Mouse (Mus musculus): ENCODE data around the gene Oosp2. TPM values are rescaled to one million over a fixed set of nuclear protein-coding genes. Genes with fewer than 3 reads are reported as not detected.

Gene Oosp2
- not detected for polyA plus RNA-seq (2014; fragmentation: Illumina TruSeq; extraction: RNeasy Lipid Tissue Mini Kit (QIAGEN cat#74804); ENCODE audit: low read depth, low replicate concordance)

DNA sequence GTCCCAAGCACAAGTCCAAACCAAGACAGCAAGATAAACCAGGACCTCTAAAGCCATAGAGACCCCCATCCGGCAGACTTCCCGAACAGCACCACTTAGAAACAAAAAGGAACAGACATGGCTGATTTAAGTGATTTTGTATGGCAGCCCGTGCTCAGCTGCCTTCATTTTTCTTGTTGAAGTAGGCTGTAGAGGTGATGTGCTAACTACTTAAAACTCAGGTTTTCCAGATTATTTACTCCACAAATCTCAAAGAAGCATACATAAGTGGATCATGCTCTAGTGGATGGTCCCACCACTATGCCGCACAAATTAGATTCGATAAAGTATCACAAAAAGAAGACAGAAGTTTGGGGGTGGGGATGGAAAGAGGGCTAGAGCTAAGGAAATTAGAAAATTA is at the start of gene Oosp2:
Gene Oosp2 (minus strand): TSS at position 101 of the 400 bp plus-strand sequence.

DNA sequence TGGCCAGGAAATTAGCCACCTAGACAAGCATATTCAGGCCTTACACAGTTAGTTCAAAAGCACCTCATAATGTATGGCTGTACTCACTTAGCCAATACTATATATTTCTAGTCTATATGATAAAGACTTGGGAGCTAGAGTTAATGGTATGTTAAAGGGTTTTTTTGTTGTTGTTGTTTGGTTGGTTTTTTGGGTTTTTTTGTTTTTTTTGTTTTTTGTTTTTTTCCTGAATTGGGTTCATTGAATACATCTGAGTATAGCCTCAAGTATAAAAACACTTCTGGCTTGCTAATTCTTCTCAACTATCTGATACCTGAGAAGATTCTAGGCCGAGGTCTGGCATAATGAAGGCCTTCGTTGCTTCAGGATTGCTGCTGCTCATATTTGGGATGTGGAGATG is 36.4 kb upstream of the Oosp2 start, which contains the start of gene Oosp3:
Gene Oosp3 (plus strand): TSS at position 301 of the 400 bp plus-strand sequence.

DNA sequence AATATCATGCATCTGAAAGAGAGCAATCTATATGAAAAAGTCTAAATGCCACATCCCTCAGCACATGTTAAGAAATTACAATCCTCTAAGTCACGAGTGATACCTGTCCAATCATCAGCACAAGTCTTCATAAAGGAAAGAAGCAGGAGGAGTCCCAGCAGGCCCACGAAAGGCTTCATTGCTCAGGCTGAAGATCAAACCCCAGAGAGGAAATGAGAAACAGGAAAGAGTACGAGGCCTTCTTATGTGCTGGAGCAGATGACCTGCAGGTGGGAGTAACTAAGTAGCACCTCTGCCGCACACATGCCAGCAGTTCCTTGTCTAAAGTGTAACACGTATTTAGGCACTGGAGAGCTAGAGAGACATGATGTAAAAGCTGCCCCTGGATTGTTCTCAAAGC is 30.5 kb upstream of the Oosp2 start, which contains the start of gene Oosp1:
Gene Oosp1 (minus strand): TSS at position 312 of the 400 bp plus-strand sequence.

DNA sequence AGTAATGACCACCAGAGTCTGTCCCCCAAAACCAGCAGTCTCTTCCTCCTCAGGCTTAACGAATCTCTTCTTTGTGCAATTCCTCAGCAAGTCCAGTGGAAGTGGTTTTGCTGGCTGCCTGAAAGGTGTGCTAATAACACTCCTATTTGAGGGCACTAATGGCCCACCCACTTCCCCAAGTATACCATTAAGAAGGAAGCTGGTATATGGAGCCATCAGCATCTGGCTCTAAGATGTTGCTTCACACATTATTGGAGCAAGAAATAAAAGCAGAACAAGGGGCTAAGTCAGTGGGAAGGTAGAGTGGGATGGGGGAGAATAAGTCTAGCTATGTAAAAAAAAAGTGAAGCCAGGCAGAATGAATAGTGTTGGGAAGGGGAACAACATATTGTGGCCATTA is 19.6 kb downstream of the Oosp2 start, which contains the start of gene Ms4a3:
Gene Ms4a3 (minus strand): TSS at position 120 of the 400 bp plus-strand sequence.

DNA sequence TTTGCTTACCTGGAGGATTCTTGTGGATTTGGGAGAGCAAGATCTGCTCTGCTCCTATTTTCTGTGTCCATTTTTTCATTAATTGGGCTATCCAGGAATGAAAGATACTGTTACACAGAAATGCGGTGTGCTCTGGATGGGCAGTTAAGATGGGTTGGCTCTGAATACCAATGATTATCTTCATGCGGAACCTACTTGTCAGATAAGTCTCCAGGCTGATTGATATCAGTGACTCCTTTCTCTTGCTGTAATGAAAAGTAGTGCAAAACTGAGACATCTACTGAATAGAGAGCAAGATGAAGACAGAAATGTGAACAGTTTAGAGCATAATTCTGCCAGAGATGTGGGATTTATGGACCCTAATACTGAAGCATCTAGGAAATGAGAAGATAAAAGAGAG is 36.8 kb downstream of the Oosp2 start, which contains the start of gene Ms4a2:
Gene Ms4a2 (minus strand): TSS at position 169 of the 400 bp plus-strand sequence.

DNA sequence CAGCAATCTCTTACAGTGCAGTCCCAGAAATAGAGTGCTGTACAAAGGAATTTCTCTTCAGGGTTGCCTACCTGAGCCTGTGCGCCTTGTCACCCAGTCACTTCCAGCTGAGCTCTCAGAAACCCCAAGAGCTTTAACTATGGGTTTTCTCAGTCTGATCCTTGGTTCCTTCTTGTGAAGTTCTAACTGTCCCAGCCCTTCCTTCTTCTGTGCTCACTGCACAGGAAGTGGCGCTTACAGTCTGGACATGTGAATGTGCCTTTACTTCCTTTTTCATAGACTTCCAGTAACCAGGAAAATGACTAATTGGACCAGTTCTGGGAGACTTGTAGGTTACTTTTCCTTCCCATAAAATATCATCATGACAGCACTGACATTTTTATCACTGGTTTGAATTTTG is 55.8 kb downstream of the Oosp2 start, which contains the start of gene Ms4a6d:
Gene Ms4a6d (minus strand): TSS at position 247 of the 400 bp plus-strand sequence.

Other genes starting within 250 kb of the Oosp2 start
- gene Ms4a4b, start 217.0 kb downstream of the Oosp2 start, polyA plus RNA-seq (2014; fragmentation: Illumina TruSeq; extraction: RNeasy Lipid Tissue Mini Kit (QIAGEN cat#74804); ENCODE audit: low read depth, low replicate concordance) = 4.1 TPM
- gene Ms4a6c, start 191.2 kb downstream of the Oosp2 start, polyA plus RNA-seq (2014; fragmentation: Illumina TruSeq; extraction: RNeasy Lipid Tissue Mini Kit (QIAGEN cat#74804); ENCODE audit: low read depth, low replicate concordance) = 12.9 TPM
- gene Gm8369, start 174.6 kb downstream of the Oosp2 start, polyA plus RNA-seq (2014; fragmentation: Illumina TruSeq; extraction: RNeasy Lipid Tissue Mini Kit (QIAGEN cat#74804); ENCODE audit: low read depth, low replicate concordance) = 0.84 TPM
- 11.3 TPM for gene Ms4a6b, start 144.0 kb downstream of the Oosp2 start, polyA plus RNA-seq (2014; fragmentation: Illumina TruSeq; extraction: RNeasy Lipid Tissue Mini Kit (QIAGEN cat#74804); ENCODE audit: low read depth, low replicate concordance)
- 20.0 TPM for gene Ms4a4d, start 123.8 kb downstream of the Oosp2 start, polyA plus RNA-seq (2014; fragmentation: Illumina TruSeq; extraction: RNeasy Lipid Tissue Mini Kit (QIAGEN cat#74804); ENCODE audit: low read depth, low replicate concordance)
- 5.1 TPM for gene Ms4a6d, start 55.7 kb downstream of the Oosp2 start, polyA plus RNA-seq (2014; fragmentation: Illumina TruSeq; extraction: RNeasy Lipid Tissue Mini Kit (QIAGEN cat#74804); ENCODE audit: low read depth, low replicate concordance)
- 0.12 TPM for gene Ms4a2, start 36.8 kb downstream of the Oosp2 start, polyA plus RNA-seq (2014; fragmentation: Illumina TruSeq; extraction: RNeasy Lipid Tissue Mini Kit (QIAGEN cat#74804); ENCODE audit: low read depth, low replicate concordance)
- gene Ms4a3, start 19.7 kb downstream of the Oosp2 start, polyA plus RNA-seq (2014; fragmentation: Illumina TruSeq; extraction: RNeasy Lipid Tissue Mini Kit (QIAGEN cat#74804); ENCODE audit: low read depth, low replicate concordance) = not detected
- not detected for gene Oosp1, start 30.6 kb upstream of the Oosp2 start, polyA plus RNA-seq (2014; fragmentation: Illumina TruSeq; extraction: RNeasy Lipid Tissue Mini Kit (QIAGEN cat#74804); ENCODE audit: low read depth, low replicate concordance)
- not detected for gene Oosp3, start 36.5 kb upstream of the Oosp2 start, polyA plus RNA-seq (2014; fragmentation: Illumina TruSeq; extraction: RNeasy Lipid Tissue Mini Kit (QIAGEN cat#74804); ENCODE audit: low read depth, low replicate concordance)
- gene Gif, start 87.0 kb upstream of the Oosp2 start, polyA plus RNA-seq (2014; fragmentation: Illumina TruSeq; extraction: RNeasy Lipid Tissue Mini Kit (QIAGEN cat#74804); ENCODE audit: low read depth, low replicate concordance) = not detected
- gene Mrpl16, start 109.8 kb upstream of the Oosp2 start, polyA plus RNA-seq (2014; fragmentation: Illumina TruSeq; extraction: RNeasy Lipid Tissue Mini Kit (QIAGEN cat#74804); ENCODE audit: low read depth, low replicate concordance) = 31.4 TPM
- gene Stx3, start 158.8 kb upstream of the Oosp2 start, polyA plus RNA-seq (2014; fragmentation: Illumina TruSeq; extraction: RNeasy Lipid Tissue Mini Kit (QIAGEN cat#74804); ENCODE audit: low read depth, low replicate concordance) = 22.8 TPM
- not detected for gene Olfr1417, start 178.7 kb upstream of the Oosp2 start, polyA plus RNA-seq (2014; fragmentation: Illumina TruSeq; extraction: RNeasy Lipid Tissue Mini Kit (QIAGEN cat#74804); ENCODE audit: low read depth, low replicate concordance)
- gene Olfr1418, start 200.5 kb upstream of the Oosp2 start, polyA plus RNA-seq (2014; fragmentation: Illumina TruSeq; extraction: RNeasy Lipid Tissue Mini Kit (QIAGEN cat#74804); ENCODE audit: low read depth, low replicate concordance) = not detected
- not detected for gene Olfr1419, start 214.5 kb upstream of the Oosp2 start, polyA plus RNA-seq (2014; fragmentation: Illumina TruSeq; extraction: RNeasy Lipid Tissue Mini Kit (QIAGEN cat#74804); ENCODE audit: low read depth, low replicate concordance)
- gene Olfr1420, start 226.0 kb upstream of the Oosp2 start, polyA plus RNA-seq (2014; fragmentation: Illumina TruSeq; extraction: RNeasy Lipid Tissue Mini Kit (QIAGEN cat#74804); ENCODE audit: low read depth, low replicate concordance) = not detected